Mouse (Mus musculus): Measurements from ENCODE around the gene Anxa3.

- TF ChIP-seq POLR2A (IDR thresholded peaks at IDR 0.05; ENCODE audit: low read depth, low read length) (no peak), CTCF (IDR thresholded peaks at IDR 0.05; ENCODE audit: extremely low read depth, insufficient read depth, insufficient read length, insufficient replicate concordance) (no peak)
Measured at GRCm38 (mm10) chr5:96804304-96804703, 11.2 kb downstream of the Anxa3 start.
